ENCODE assay signal across 18 mouse cellular contexts in genomic region chr2:20818226-20818625, GRCm38 (mm10).
"Had no signal": no experiment of that assay in that cellular context is flagged by ENCODE, and none has a peak within 500 bp of the region (broad histone marks: within the 10 kb centered on the region; RNA-seq: fewer than 3 reads in every experiment).

No protein-coding gene starts in this region.

- H3K4me1 ChIP-seq: midbrain, embryonic 12.5 days; neural tube, embryonic 13.5 days; neural tube, embryonic 15.5 days had no signal

- H3K4me2 ChIP-seq: lung, embryonic 14.5 days; midbrain, embryonic 12.5 days; neural tube, embryonic 13.5 days; neural tube, embryonic 15.5 days had no signal

- DNase-seq: lung, embryonic 14.5 days; lung, postnatal 10 days; lung, postnatal 4 days; midbrain, embryonic 14.5 days; retina, postnatal 1 day; right cerebral cortex, adult 18-20 months; right cerebral cortex, postnatal 25 days; right cerebral cortex, postnatal 4 days; spleen, adult 18-20 months; thymus, adult 18-20 months; thymus, postnatal 14 days; thymus, postnatal 36 days had no signal

- H3K9me3 ChIP-seq: midbrain, embryonic 12.5 days; neural tube, embryonic 15.5 days had no signal

- H3K27me3 ChIP-seq: midbrain, embryonic 12.5 days; neural tube, embryonic 13.5 days; neural tube, embryonic 15.5 days had no signal

- H3K36me3 ChIP-seq: midbrain, embryonic 10.5 days; midbrain, embryonic 12.5 days; neural tube, embryonic 13.5 days; neural tube, embryonic 15.5 days had no signal

- H3K27ac ChIP-seq: midbrain, embryonic 10.5 days; midbrain, embryonic 12.5 days; neural tube, embryonic 13.5 days; neural tube, embryonic 15.5 days had no signal

- ATAC-seq: midbrain, embryonic 16.5 days had no signal

- H3K4me3 ChIP-seq: midbrain, embryonic 10.5 days; midbrain, embryonic 12.5 days; myocyte; neural tube, embryonic 13.5 days; neural tube, embryonic 15.5 days had no signal

- H3K9ac ChIP-seq: lung, embryonic 14.5 days; midbrain, embryonic 12.5 days; neural tube, embryonic 13.5 days; neural tube, embryonic 15.5 days had no signal
